Mouse (Mus musculus): ENCODE results near the gene Gm20521. TPM values are rescaled to one million over a fixed set of nuclear protein-coding genes. Genes with fewer than 3 reads are reported as not detected.
"Not testable (repeated sequence)": the region's sequence is repeated elsewhere in the genome, so short reads cannot be mapped to it uniquely, and the experiment has no call there.

The Gm20521 gene
- polyA plus RNA-seq, 1 experiment, result 0.74 TPM

DNA sequence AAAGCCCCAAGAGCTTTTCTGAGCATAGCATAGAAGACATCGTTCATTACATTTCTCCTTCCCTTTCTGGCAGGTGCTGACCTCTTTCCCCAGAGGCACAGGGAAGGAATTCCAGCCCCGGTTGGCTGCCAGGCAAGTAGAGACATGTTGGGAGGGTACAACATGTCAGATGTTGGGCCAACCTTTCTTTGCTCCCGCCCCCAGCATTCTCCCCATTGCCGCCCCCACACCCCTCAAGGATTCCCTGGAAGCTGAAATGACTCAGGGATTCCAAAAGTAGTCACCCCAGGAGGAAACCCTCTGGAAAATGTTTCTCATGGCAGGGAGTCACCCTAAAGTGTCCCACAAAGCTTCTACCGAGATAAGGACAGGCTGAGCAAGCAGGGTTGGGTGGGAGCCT is 46.6 kb downstream of the Gm20521 start:
- 60% methylated on average over 5 of the region's 5 CpGs for WGBS
- DNase-seq (ENCODE audit: low read depth, low spot score), result no peak

- 14% methylated on average over 2 of the region's 2 CpGs for WGBS
- no peak for DNase-seq (ENCODE audit: low read depth, low spot score)
Observed at GRCm38 (mm10) chr14:54930431-54930830, 47.2 kb downstream of the Gm20521 start.

DNA sequence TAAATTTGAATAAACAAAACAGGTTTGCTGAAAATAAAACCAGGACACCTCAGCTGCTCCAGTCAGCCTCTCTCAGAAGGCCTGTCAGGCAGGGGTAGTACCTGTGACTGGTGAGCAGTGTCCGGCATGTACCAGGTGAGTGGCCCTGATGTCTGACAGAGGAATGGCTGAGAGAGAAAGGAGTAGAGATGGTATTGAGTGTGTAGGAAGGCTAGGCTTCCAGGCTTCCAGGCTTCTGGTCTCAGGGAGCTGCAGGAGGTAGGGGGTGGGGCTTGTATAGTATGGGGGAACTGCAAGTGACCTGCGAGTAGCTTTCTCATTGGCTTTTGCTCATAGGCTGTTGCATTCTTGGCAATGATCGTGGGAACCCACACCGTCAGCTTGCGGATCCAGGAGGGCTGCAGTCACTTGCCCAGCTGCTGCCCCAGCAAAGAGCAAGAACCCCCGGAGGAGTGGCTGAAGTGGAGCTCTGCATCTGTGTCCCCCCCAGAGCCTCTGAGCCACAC is 49.5 kb downstream of the Gm20521 start, which contains the start of gene Il25:
Il25 (plus strand) TSS at position 51 of the 506 bp plus-strand sequence.
- no peak for DNase-seq (ENCODE audit: low read depth, low spot score)

GRCm38 (mm10) chr14:54935904-54936830 is 52.9 kb downstream of the Gm20521 start, which contains the start of gene Cmtm5:
TSS of gene Cmtm5 (plus strand) at chr14:54936261.
- 49% methylated on average over 8 of the region's 8 CpGs for WGBS
- DNase-seq (ENCODE audit: low read depth, low spot score), result no peak

More for the DNA sequence above, 49.5 kb downstream of the Gm20521 start, which contains the start of gene Il25:
- 44% methylated on average over 6 of the region's 6 CpGs for WGBS

- DNase-seq (ENCODE audit: low read depth, low spot score), result no peak
- 66% methylated on average over 6 of the region's 6 CpGs for WGBS
Observed at GRCm38 (mm10) chr14:54936831-54937160, 53.6 kb downstream of the Gm20521 start.

GRCm38 (mm10) chr14:54937361-54938182 is 54.3 kb downstream of the Gm20521 start:
- 86% methylated on average over 16 of the region's 16 CpGs for WGBS
- DNase-seq (ENCODE audit: low read depth, low spot score), result no peak

DNA sequence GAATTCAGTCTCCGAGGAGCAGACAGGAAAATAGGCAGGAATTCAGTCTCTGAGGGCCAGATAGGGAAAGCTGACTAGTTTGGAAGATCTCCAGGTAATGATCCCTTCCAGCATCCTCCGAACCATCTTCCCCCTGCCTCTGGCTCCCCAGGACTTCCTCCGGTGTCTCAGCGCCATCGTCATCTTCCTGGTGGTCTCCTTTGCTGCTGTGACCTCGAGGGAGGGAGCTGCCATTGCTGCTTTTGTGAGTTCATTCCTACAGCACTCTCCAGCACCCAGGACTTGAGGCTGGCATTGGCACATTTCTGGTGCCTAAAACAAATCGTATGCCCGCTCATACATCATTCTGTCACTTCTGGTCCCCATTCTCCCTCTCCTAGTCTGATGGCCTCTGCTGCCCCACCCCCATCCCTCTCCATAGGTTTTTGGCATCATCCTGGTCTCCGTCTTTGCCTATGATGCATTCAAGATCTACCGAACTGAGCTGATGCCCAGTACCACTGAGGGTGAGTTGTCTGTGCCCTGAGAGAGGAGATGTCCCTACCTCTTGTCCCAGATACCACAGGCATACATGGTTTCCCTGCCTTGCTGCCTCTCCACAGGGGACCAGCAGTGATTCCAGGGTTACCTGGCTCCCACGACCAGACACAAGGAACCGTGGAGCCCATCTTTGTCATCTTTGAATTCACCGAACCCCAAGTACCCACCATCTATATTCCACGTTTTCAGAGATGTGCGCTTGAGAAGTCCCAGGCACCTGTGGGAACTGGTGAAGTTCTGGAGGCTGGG is 55.4 kb downstream of the Gm20521 start:
- 85% methylated on average over 15 of the region's 15 CpGs for WGBS
- DNase-seq (ENCODE audit: low read depth, low spot score), result no peak

- peak; percentile 46 for DNase-seq (ENCODE audit: low read depth, low spot score)
- WGBS, result 52% methylated on average over 12 of the region's 12 CpGs
Observed at GRCm38 (mm10) chr14:54939434-54940175, 56.4 kb downstream of the Gm20521 start.

DNA sequence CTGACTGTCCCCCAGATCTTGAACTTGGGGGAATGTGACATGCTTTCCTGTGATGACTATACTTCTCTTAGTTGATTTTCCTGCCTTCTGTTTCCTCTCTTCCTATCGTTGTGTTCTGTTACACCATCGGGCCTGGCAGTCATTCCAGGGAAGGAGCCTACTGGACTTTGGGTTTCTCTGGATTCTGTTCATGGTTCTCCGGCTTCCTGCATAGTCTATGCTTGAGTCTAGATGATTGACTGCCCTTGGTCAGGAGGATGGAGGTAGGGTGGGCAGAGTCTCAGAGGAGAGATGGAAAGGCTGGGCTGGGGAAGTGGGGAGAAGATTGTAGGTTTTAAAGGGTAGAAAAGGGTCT is 56.9 kb downstream of the Gm20521 start:
- WGBS, result 76% methylated on average over 3 of the region's 3 CpGs
- DNase-seq (ENCODE audit: low read depth, low spot score), result no peak

DNA sequence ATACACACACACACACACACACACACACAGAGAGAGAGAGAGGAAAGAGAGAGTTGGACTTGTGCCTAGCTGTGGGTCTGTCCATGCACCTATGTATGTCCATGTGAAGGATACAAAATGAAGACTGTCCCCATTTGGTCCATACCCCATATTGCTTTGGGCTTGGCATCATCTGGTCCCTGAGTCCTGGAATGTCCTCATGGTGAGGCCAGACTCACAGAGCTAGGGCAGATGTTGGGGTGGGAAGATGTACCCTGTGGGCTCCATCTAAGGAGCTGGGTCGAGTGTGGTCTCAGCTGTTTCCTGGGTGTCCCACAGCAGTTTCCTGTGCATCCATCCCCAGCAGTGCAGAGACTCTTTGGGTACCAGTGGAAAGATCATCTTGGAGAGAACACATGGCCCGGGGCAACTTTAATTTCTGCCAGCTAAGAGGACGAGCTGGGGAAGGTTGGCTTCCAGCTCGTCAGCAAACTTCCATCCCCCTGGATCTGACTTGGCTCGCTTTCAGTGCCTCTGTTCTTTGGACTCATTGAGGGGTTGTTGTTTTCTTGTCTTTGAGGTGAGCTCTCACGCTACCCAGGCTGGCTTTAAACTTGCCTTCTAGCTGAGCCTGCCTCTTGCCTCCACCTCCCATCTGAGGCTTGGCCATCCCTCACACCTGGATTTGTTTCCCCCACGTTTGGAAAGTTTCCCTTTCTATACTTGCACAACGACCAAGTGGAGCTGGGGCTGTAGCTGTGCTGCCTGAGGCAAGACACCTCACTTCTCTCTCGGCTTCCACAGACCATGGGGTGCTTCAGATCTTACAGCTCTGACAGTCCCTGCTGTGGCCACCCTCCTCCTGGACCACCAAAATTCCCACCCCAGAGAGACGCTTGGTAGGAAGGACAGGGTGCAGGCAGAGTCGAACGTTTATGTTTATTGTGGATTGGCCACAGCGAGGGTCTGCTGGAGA is 58.1 kb downstream of the Gm20521 start:
- DNase-seq (ENCODE audit: low read depth, low spot score), result no peak
- 42% methylated on average over 13 of the region's 13 CpGs for WGBS

- no peak for DNase-seq (ENCODE audit: low read depth, low spot score)
- WGBS, result 80% methylated on average over 8 of the region's 8 CpGs
Observed at GRCm38 (mm10) chr14:54942479-54942878, 59.2 kb downstream of the Gm20521 start.

GRCm38 (mm10) chr14:54943971-54944370 is 60.7 kb downstream of the Gm20521 start:
- WGBS, result 93% methylated on average over 7 of the region's 7 CpGs
- DNase-seq (ENCODE audit: low read depth, low spot score), result no peak

DNA sequence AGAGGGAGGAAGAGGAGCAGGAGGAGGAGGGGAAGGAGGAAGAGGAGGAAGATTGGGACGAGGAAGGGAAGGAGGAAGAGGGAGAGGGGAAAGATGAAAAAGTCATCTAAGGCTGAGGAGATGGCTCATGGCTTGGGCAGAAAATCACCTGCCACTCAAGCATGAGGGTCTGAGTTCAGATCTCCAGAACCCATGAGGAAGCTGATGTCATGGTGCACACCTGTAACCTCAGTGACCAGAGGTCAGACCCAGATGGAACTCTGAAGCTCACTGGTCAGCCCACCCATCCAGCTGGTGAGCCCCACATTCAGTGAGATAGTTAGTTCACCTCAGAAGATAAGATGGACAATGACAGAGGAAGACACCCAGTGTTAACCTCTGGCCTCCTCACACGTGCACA is 61.7 kb downstream of the Gm20521 start:
- no peak for DNase-seq (ENCODE audit: low read depth, low spot score)
- WGBS, result 64% methylated on average over 2 of the region's 2 CpGs

DNA sequence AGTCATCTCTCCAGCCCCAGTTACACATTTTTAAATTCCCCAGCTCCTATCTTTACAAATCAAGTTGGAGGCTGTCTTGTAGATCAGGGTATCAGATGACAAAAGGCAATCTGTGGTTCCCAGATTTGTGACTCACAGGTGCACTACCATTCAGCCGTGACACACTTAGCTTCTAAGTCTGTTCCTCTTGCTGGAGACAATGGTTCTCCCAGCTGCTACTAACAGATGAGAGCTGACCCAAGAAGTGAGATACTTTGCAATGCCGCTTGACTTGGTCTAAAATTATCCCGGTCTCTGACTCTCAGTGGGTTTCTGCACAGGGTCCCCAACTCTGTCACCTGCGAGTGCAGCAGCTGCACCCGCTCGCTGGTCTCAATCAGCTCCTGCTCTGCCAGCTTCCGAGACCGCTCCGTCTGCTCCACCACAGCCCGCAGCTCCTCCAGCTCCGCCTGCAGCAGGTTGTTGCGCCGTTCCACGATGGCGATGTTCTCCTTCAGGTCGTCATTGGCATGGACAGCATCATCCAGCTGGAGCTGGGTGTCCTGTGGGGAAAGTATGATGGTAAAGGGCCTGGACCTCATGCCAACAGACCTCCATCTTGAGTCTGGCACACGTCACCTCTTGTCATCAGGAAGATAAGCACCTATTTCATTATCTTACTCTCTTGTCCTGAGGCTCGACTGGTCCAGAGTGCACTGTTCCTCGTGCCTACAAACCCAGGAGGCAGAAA is 62.9 kb downstream of the Gm20521 start:
- DNase-seq (ENCODE audit: low read depth, low spot score), result no peak
- WGBS, result 72% methylated on average over 19 of the region's 19 CpGs

DNA sequence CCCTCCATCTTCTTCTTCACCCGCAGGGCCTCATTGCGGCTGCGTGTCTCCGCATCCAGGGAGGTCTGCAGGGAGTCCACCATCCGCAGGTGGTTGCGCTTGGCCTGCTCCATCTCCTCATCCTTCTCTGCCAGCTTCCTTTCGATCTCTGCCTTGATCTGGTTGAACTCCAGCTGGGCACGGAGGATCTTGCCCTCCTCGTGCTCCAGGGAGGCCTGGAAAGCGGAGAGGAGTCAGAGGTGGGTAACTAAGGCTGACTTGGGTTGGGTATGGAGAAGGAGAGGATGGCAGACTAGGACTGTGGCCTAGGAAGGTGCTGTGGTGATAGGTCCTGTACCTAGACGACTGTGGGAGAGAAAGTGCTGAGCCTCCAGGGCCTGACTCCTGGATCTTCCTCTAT is 63.8 kb downstream of the Gm20521 start:
- WGBS, result 84% methylated on average over 11 of the region's 11 CpGs
- DNase-seq (ENCODE audit: low read depth, low spot score), result not testable (repeated sequence)

All from large intestine, adult 2 months (tissue).